Mouse (Mus musculus): Measurements from ENCODE around the gene Cfap99.

DNA sequence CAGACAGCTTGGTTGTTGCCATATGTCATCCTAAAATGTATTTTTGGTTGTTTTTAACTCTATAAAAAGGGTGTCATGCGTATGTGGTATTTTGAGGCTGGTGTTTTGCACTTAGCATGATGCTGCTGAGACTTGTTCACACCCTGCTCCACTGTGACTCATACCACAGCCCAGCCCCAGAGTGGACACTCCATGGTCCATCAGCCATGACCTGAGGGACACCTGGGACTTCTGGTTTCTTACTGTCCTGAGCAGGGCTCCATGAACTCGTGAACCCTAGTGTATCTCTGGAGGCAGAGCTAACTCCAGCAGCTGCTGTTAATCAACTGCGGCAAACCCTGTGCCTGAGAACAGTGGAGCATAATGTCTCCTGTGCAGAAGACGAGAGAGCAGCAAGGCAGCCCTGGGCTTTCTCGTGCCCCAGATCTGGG, 15.1 kb upstream of the Cfap99 start:
- no peak for TF ChIP-seq POLR2A (IDR thresholded peaks at IDR 0.05; ENCODE audit: borderline replicate concordance, insufficient read depth, low read length)
- TF ChIP-seq CTCF (IDR thresholded peaks at IDR 0.05; ENCODE audit: borderline replicate concordance, insufficient read depth, low read depth, low read length), result no peak
